ENCODE assay signal across 8 mouse cellular contexts in genomic region chr9:107904726-107905125, GRCm38 (mm10). TPM values are rescaled to one million over a fixed set of nuclear protein-coding genes. Genes with fewer than 3 reads are reported as not detected.
DNase-seq lines count a peak whose midpoint lies in the region; ATAC-seq lines count a peak whose summit lies in the region.

No protein-coding gene starts in this region.

- DNase-seq in urinary bladder, adult 18-20 months (ENCODE audit: low spot score in 2 of 2): peak; percentile 80 to 86
- DNase-seq in urinary bladder, postnatal 10 days (ENCODE audit: low spot score): no peak
- peak; percentile 96 for DNase-seq in embryo, embryonic 10.5 days (ENCODE audit: low spot score)
- DNase-seq in gastrocnemius, postnatal 36 days: peak; percentile 88 to 89
- DNase-seq in limb, embryonic 11.5 days (ENCODE audit: low spot score): peak; percentile 96
- peak; percentile 59 to 87 for DNase-seq in spleen, adult 18-20 months

- ATAC-seq in intestine, embryonic 15.5 days: peak; percentile 4; the same call in 1 of the 2 replicates
- ATAC-seq in limb, embryonic 11.5 days (ENCODE audit: insufficient number of reproducible peaks, low FRiP score, low TSS enrichment, low read depth): 0 out of 2 replicates have a peak, but pooled peaks have one; percentile 18
- peak; percentile 56 for ATAC-seq in midbrain, embryonic 16.5 days

- H3K36me3 ChIP-seq in intestine, embryonic 15.5 days: peaks cover 10% of the 10 kb centered on the region
- no peaks in the 10 kb centered on the region; the same call in 1 of the 2 replicates for H3K36me3 ChIP-seq in limb, embryonic 11.5 days (ENCODE audit: control insufficient read depth, insufficient read depth, low read length)
- no peaks in the 10 kb centered on the region for H3K36me3 ChIP-seq in midbrain, embryonic 16.5 days (ENCODE audit: control insufficient read depth, insufficient read depth, low read length)

- intact Hi-C loops in gastrocnemius, postnatal 36 days (cut with DNase I): loop anchor here (1.0 to 5.0 kb wide), 3 partner anchors 59 to 162 kb away; partner anchors contain the start of gene Amigo3

- H3K27ac ChIP-seq in intestine, embryonic 15.5 days: no peak overlapping the region
- no peak overlapping the region for H3K27ac ChIP-seq in limb, embryonic 11.5 days (replicated peaks; ENCODE audit: low read depth, low read length)
- no peak overlapping the region for H3K27ac ChIP-seq in midbrain, embryonic 16.5 days (ENCODE audit: low read length)

- H3K27me3 ChIP-seq in intestine, embryonic 15.5 days (replicated peaks): peaks cover 9% of the 10 kb centered on the region; the same call in 1 of the 2 replicates
- H3K27me3 ChIP-seq in limb, embryonic 11.5 days (ENCODE audit: control insufficient read depth, insufficient read depth, low read length): peaks cover 14% of the 10 kb centered on the region; the same call in 1 of the 2 replicates
- peaks cover 6% of the 10 kb centered on the region for H3K27me3 ChIP-seq in midbrain, embryonic 16.5 days (ENCODE audit: control insufficient read depth, insufficient read depth, low read depth, low read length)

- peaks cover 45% of the 10 kb centered on the region for H3K4me1 ChIP-seq in intestine, embryonic 15.5 days (replicated peaks)
- peaks cover 27% of the 10 kb centered on the region for H3K4me1 ChIP-seq in limb, embryonic 11.5 days (ENCODE audit: control insufficient read depth, insufficient read depth, low read length)
- H3K4me1 ChIP-seq in midbrain, embryonic 16.5 days (ENCODE audit: control insufficient read depth, insufficient read depth, low read length): peaks cover 16% of the 10 kb centered on the region; the same call in 1 of the 2 replicates

- 3% methylated on average over 4 of the region's 4 CpGs for WGBS in intestine, embryonic 15.5 days
- 12% methylated on average over 4 of the region's 4 CpGs for WGBS in limb, embryonic 11.5 days
- 3% methylated on average over 4 of the region's 4 CpGs for WGBS in midbrain, embryonic 16.5 days

- no peak overlapping the region for H3K9ac ChIP-seq in intestine, embryonic 15.5 days
- H3K9ac ChIP-seq in limb, embryonic 11.5 days (ENCODE audit: low read length): no peak overlapping the region
- H3K9ac ChIP-seq in midbrain, embryonic 16.5 days (ENCODE audit: low read depth, low read length): no peak overlapping the region

- no peak overlapping the region for H3K4me3 ChIP-seq in intestine, embryonic 15.5 days (replicated peaks)
- no peak overlapping the region for H3K4me3 ChIP-seq in limb, embryonic 11.5 days (ENCODE audit: low read depth, low read length)
- no peak overlapping the region for H3K4me3 ChIP-seq in midbrain, embryonic 16.5 days (ENCODE audit: low read depth, low read length)

- H3K4me2 ChIP-seq in intestine, embryonic 15.5 days (replicated peaks): no peak overlapping the region
- H3K4me2 ChIP-seq in limb, embryonic 11.5 days (ENCODE audit: low read depth, severe bottlenecking): no peak overlapping the region
- no peak overlapping the region for H3K4me2 ChIP-seq in midbrain, embryonic 16.5 days (ENCODE audit: low read length)

- H3K9me3 ChIP-seq in intestine, embryonic 15.5 days: no peaks in the 10 kb centered on the region
- H3K9me3 ChIP-seq in limb, embryonic 11.5 days (ENCODE audit: control insufficient read depth, low read length): no peaks in the 10 kb centered on the region
- no peaks in the 10 kb centered on the region for H3K9me3 ChIP-seq in midbrain, embryonic 16.5 days (replicated peaks; ENCODE audit: control insufficient read depth, low read length, poor library complexity, severe bottlenecking)

RNA-seq across cellular contexts. Expression of gene Mst1r, which starts 1.9 kb away (rescaled TPM):
- total RNA-seq in gastrocnemius, postnatal 36 days (2021): under 1 TPM; 0.59 to 0.61 TPM
- 11.4 and 14.2 TPM in 2 replicates for polyA plus RNA-seq in intestine, embryonic 15.5 days (2015; fragmentation: Nextera tagmentation; extraction: Ambion mirVana)
- polyA plus RNA-seq in limb, embryonic 11.5 days (2014; fragmentation: Nextera tagmentation; extraction: Ambion mirVana): 0.35 and 0.36 TPM in 2 replicates
- 1.4 and 2.6 TPM in 2 replicates for polyA plus RNA-seq in midbrain, embryonic 16.5 days (2015; fragmentation: Nextera tagmentation; extraction: Ambion mirVana)

RNA-seq across cellular contexts. Expression of gene Mon1a, which starts 16.8 kb away (rescaled TPM):
- total RNA-seq in gastrocnemius, postnatal 36 days (2021): 10 to 100 TPM in 1 of 2 experiments, 1 to 10 TPM in 1; 8.7 to 10.4 TPM
- polyA plus RNA-seq in intestine, embryonic 15.5 days (2015; fragmentation: Nextera tagmentation; extraction: Ambion mirVana): 18.5 and 20.7 TPM in 2 replicates
- polyA plus RNA-seq in limb, embryonic 11.5 days (2014; fragmentation: Nextera tagmentation; extraction: Ambion mirVana): 12.4 and 12.6 TPM in 2 replicates
- 23.3 and 23.4 TPM in 2 replicates for polyA plus RNA-seq in midbrain, embryonic 16.5 days (2015; fragmentation: Nextera tagmentation; extraction: Ambion mirVana)

RNA-seq across cellular contexts. Expression of gene Actl11, which starts 23.5 kb away (rescaled TPM):
- total RNA-seq in gastrocnemius, postnatal 36 days (2021): not detected
- not detected in 2 replicates for polyA plus RNA-seq in intestine, embryonic 15.5 days (2015; fragmentation: Nextera tagmentation; extraction: Ambion mirVana)
- polyA plus RNA-seq in limb, embryonic 11.5 days (2014; fragmentation: Nextera tagmentation; extraction: Ambion mirVana): not detected in 2 replicates
- not detected in 2 replicates for polyA plus RNA-seq in midbrain, embryonic 16.5 days (2015; fragmentation: Nextera tagmentation; extraction: Ambion mirVana)

RNA-seq across cellular contexts. Expression of gene Camkv, which starts 30.7 kb away (rescaled TPM):
- under 1 TPM in 1 of 2 experiments, not detected in 1; 0.28 TPM for total RNA-seq in gastrocnemius, postnatal 36 days (2021)
- polyA plus RNA-seq in intestine, embryonic 15.5 days (2015; fragmentation: Nextera tagmentation; extraction: Ambion mirVana): 1.9 and 2.2 TPM in 2 replicates
- polyA plus RNA-seq in limb, embryonic 11.5 days (2014; fragmentation: Nextera tagmentation; extraction: Ambion mirVana): 4.4 and 4.6 TPM in 2 replicates
- polyA plus RNA-seq in midbrain, embryonic 16.5 days (2015; fragmentation: Nextera tagmentation; extraction: Ambion mirVana): 90.2 and 121 TPM in 2 replicates

RNA-seq across cellular contexts. Expression of gene Rbm6, which starts 31.7 kb away (rescaled TPM):
- total RNA-seq in gastrocnemius, postnatal 36 days (2021): 10 to 100 TPM; 16.4 to 19.1 TPM
- 67.2 and 70.5 TPM in 2 replicates for polyA plus RNA-seq in intestine, embryonic 15.5 days (2015; fragmentation: Nextera tagmentation; extraction: Ambion mirVana)
- polyA plus RNA-seq in limb, embryonic 11.5 days (2014; fragmentation: Nextera tagmentation; extraction: Ambion mirVana): 91.1 and 103 TPM in 2 replicates
- 95.5 and 113 TPM in 2 replicates for polyA plus RNA-seq in midbrain, embryonic 16.5 days (2015; fragmentation: Nextera tagmentation; extraction: Ambion mirVana)

Comparison
In these comparisons a context has a peak if more than half of its experiments do, and no peak if none do; other contexts are left out.
1. ATAC-seq: peak in every context shown above with its lines; median percentile 56 in midbrain, embryonic 16.5 days; 18 in limb, embryonic 11.5 days; 4 in intestine, embryonic 15.5 days.